Mouse (Mus musculus) spleen, postnatal 36 days (tissue): ENCODE measurements around the gene Dennd2a.

Experiments used
- DNase-seq, 2 experiments: peaks; one replicate each; pipeline ENCODE4 v3.0.0; 2022; ENCODE audit warnings: low spot score in 2 of 2, mixed read lengths in 1 of 2

Dennd2a gene

DNA sequence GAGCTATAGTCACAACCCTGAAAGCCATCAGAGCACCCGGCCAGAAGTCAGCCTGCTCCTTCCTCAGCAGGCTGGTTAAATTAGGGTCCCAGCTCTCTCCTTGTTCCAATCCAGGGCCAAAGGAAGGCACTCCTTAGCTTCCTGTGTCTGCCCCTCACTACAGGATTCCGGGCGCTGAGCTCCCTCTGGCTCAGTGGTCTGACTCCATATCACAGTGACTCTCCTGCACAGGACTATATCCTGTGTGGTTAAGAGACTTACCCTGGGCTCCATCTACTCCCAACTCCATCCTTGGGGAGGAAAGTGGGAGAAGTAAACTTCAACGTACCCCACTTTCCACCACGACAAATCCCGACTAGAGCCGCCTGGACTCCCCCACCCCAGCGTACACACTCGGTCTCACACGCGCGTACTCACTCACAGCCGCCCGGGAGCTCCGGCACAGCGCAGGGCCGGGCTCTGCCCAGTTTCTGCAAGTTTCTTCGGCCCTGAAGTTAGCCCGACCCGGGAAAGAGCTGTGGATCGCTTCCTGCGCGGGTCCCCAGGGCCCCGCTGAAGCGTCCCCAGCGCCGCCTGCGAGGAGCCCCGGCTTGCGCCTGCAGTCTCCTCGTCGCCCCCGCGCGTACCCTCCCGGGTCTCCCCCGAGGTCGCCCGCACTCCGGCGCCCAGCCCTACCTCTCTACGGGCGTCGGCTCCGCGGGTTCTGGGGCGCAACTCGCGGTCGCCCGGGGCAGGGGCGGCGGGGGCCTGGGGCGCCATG is 587 bp downstream of the Dennd2a start:
- DNase-seq = no peak

DNA sequence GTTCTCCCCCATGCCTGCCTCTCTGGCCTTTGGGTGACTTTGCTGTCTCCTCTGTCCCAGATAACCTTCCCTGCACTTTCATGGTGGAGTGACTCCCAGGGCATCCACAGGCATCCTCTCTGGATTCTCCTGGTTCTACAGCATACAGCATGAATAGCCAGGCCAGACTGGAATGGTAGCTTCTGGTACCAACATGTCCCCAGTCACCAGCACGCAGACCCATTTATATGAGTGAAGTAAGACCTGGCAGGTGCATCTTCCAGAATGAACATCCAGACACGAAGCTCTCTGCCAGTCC is 2.1 kb downstream of the Dennd2a start:
- no peak for DNase-seq

DNA sequence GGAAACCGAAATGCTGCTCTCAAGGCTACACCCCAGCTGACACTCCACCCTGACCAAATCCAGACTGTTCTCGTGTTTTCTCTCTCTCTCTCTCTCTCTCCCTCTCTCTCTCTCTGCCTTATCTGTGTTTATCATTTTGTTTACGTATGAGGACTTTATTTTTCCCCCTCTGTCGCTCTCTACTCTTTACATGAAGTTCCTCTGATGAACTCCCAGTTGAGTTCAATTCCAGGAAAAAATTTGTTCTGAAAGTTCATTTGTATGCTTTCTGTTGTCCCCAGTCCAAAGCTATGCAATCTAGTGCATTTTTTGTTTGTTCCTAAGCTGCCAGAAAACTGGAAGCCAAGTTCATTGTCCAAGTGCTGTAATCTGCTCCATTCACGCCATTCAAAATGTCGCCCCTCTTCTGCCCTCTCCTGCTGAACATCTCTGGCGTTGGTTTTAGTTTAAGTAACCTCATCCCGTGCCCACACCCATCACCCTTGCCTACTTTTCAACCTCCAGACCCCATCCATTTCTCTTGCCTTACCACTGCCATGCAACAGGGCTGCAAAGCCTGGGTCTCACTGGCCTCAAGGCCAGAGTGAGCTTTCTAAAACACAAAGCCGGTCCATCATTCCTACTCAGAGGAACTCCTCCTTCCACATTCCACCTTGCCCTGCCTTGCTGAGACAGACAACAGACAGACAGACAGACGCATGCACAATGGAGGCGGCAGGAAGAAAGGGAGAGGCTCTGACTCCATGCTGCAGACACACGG is 2.6 kb downstream of the Dennd2a start:
- DNase-seq = no peak

DNA sequence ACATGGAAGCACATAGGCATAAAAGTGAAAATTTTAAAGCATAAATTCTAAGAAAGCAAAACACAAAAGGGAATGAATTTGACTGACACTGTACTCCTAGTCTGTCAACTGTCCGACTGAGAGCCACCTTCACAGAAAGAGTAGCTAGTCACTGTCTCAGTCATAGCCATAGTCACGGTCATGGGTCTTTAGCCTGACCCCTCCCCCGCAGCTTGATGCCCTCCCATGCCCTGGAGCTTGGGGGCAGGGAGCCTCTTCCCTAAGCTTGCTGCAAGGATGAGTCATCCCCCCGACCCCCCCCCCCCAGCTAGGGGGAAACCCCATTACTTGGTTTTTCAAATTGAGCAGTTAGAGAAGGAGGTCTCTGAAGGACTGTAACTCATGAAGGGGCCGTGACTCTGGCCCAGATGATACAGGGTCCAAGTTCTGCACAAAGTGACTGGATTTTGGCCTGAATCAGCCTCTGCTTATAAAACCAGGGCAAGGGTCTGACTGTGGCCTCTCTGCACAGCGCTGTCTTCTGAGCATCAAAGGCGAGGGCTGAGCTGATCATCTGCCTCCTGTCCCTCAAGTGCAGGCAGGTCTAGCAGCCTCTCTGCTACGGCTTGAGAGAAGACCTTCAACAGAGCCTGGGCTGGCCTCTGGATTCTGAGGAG is 5.6 kb downstream of the Dennd2a start:
- DNase-seq = no peak

DNA sequence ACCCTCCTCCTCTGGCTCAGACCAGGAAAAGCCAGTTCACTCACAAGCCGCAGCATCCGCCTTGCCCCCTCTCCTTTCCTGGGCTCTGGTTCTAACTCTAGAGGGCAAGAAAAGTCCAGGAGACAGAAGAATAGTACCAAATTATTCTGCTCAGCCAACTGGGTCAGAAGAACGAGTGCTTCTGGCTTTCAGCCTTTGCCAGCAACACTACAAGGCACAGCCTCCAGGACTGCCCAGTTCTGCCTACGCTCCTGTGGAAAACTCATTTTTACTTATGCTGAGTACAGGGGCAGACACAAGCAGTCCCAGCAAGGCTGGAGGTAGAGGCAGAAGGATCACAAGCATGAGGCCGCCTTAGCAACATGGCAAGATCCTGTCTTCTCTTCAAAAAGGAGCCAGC is 9.6 kb downstream of the Dennd2a start:
- DNase-seq = no peak

DNA sequence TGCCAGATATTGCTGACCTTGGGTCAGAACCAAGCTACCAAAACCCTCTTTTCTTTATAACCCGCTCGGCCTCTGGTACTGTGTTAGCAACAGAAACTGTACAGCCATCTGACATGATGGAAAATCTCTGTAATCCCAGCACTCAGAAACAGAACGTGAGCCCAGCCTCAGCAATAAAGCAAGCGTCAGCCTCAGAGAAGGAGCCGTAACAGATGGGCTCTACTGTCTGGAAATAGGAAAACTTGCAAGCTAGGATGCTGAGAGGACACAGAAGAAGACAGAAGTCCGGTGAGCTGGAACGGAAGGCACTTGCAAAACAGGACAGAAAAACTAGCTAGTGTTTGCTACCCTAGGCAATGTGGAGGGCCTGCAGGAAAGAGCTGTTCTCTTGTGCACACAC is 12.2 kb downstream of the Dennd2a start:
- no peak for DNase-seq

DNA sequence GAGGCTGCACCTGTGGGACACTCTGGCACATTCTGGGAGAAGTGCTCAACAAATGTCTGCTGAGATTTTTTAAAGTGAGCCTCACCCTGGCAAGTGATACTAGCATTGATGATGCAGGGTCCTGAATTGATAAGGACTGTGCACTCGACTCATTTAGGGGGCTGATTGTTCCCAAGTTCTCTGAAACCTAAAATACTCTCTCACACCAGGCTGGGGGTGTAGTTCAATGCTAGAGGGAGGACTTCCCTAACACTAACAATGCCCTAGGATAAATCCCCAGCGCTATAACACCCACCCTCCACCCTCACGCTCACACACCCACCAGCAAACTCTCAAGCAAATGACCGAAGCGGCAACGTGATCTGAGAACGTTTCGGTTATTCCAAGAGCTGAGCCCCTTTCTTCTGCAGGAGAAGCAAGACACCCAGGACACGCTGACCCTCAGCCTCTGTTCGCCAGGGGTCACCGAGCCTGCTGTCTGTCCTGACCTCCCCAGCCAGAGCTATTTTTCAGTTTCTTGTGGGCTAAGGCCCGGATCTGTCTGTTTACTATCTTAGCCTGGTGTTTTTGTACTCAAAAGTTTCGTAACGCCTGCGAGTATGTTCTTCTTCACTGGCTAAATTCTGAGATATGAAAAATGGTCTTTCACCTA is 13.8 kb downstream of the Dennd2a start:
- DNase-seq = no peak

DNA sequence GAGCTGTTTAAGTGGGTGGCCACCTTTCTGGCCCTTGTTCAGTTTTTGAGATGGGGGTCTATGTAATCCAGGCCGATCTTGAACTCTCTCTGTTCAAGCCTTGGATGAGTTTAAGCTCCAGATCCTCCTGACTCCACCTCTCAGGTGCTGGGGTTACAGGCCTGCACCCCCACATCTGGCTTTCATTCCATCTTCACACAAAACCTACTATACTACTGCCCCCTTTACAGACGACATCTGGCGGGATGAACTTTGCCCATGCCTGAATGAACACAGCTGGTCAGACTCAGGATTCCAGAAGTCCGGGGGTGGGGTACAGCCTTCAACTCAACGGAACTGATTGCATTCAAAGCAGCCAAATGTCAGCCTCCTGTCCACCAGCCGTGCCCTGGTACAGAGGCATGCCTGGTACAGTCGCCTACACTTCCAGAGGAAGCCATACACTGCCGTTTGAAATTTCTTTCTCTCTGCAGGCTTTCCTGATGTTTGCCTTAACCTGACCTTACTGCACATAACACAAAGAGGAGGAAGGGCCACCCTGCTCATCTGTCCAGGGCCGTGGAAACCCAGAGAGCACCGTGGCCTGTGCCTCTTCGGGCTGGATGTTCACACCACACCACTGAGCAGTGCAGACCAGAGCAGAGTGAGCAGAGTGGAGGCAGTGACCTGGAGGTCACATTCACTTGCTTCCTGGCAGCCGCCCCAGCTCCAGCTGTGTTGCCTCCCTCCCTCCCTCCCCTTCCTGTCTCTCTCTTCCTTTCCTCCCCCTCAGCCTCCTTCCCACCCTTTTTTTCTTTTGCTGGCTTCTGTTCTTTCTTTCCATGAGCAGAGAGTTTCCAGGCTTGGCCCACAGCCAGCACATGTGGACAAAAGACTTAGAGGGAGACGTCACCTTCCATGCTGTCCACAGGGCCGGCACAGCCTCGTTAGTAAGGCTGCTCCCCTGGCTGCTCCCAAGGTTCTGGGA is 14.8 kb downstream of the Dennd2a start:
- peak in 1 of 2 experiments; percentile 23 for DNase-seq

DNA sequence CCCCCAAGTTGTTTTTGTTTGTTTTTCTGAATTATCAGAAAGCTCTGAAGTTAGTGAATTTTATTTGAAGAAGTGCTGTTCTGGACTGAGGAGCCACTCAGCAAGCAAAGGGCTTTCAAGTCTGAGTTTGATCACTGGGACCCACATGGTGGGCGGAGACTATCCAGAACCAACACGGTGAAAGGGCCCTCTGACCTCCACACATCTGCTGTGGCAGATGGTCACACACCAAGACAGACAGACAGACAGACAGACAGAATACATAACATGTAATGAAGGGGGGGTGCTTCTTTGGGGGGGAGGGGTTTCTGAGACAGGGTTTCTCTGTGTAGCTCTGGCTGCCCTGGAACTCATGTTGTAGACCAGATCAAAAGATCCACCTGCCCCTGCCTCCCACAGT is 17.1 kb downstream of the Dennd2a start:
- no peak for DNase-seq

DNA sequence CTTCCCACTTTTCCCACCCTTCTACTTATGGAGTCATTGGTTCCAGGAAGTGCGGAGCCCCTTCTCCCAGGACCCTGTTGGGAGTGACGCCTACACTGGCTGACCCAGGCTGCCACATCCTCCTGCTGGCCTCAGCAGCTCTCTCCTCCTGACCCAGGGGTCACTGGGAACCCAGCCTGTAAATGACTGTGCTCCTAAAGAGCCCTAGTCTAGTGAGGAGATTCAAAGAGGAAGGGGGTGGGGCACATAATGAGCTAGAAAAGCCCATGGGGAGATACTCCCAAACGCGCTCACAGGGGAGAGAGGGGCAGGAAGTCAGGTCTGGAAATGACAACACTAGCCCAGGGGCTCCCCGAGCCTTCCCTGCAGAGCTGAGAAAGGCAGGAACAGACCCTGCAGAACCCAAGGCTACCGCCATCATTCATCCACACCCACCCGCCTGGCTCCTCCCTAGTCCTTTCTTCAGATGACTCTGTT is 17.9 kb downstream of the Dennd2a start:
- peak in 1 of 2 experiments; percentile 40 for DNase-seq

DNA sequence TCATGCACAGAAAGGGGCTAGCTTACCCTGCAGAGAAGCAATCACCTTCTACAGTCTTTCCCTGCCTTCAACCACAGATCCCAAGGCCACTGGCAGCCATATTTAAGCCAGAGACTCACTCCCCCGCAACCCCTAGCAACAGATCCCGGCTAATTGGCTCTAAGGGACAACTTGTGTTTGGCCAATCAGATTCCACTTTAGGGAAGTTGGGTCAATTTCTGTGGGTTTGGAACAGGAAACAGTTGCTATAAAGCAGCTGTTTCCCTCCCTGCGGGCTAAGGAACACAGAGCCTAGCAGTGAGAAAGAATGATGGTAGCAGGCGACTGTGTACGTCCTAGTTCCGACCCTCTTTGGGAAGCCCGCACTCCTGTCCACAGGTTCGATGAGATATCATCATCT is 19.4 kb downstream of the Dennd2a start:
- DNase-seq = no peak

DNA sequence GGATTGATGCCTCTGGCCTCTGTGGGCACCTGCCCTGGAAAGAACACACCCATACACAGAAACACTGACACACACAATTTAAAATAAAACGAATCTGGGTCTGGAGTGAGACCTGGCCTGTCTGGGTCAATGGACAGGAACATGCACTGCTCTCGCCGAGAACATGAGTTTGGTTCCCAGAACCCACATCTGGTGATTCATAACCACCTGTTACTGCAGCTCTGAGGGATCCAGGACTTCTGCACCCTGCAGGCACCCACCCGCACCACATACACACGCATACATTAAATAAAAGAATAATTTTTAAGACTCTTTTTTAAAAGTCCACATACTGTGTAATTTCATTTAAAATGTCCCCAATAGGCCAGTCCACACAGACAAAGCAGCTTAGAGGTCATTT is 20.4 kb downstream of the Dennd2a start:
- DNase-seq = no peak

DNA sequence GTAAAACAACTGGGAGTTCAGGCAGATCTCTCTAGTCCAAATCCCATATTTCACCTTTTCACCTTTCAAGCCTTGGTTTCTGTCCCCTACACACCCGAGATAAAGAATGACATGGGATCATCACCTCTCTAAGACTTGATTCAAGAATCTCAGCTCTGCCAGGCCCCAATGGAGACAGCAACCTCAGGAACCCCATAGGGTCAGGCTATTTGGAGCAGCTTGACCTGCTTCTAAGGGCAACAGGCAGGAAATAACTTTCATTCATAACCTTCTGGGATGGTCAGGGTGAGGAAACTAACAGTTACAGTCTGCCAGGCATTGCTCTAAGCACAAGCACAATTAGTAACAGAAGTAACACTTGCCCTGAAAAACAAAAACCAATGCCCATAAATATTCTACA is 21.0 kb downstream of the Dennd2a start:
- no peak for DNase-seq

DNA sequence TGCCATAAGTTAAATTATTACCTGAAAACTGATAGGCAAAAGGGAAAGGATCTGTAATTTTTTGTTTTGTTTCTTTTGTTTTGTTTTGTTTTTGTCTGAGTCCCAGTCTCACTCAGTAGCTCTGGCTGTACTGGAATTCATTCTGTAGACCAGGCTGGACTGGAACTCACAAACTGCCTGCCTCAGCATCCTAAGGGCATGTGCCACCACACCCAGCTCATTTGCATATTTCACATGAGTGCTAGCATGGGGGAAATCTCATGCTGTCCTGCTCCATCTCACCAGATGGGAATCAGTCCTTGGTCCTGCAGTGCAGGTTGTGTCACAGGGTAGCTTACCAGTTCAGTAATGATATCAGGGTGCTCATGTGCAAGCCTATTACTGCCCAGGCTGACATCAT is 22.7 kb downstream of the Dennd2a start:
- no peak for DNase-seq

DNA sequence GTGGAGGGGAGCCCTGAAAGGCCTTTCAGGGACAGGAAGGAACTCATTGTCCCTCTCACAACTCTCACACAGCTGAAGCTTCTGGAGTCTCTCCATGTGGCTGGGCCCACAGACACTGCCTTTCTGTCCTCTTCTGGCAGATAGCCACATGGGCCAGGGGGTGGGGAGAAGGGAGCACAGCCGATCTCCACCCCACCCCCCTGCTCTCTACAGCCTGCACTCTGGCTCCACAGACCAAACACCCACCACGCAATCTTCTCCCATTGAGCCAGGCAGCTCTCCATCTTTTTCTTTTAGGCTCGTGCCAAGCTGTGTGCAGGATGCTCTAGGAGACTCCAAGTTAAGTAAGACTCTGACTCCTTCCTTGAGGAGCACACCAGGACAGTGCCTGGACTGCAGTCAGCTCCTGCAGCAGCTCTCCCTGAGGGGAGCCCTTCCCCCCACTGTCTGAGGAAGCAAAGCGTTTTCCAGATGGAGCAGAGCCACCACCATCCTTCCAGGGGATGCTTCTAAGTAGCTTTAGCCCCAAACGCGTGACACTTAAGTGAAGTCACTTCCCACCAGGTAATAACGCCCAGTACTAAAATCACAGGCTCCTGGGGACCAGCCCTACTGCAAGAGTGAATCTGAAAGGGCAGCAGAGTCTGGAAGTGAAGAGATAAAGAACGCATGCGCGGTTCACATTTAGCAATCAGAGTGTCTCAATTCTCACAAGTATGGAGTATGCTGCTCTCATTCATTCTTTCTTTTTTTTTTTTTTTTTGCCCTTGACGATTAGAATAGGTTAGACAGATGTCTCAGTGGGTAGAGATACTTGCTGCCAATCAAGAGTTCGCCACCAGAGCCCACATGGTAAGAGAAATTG is 28.8 kb downstream of the Dennd2a start:
- DNase-seq = no peak

DNA sequence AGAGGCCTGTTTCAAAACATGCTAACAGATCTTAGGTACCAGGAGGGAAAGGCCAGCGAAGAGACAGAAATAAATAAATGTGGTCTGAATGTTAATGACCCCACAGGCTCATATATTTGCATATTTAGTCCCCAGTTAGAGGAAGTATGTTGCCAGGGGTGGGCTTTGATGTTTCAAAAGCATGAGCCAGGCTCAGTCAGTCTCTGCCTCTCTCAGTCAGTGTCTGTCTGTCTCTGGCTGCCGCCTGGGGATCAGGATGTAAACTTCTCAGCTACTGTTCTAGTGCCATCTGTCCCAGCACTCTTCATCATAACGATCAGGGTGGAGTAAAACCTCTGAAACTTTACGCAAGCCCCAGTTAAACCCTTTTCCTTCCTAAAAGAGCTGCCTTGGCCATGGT is 29.9 kb downstream of the Dennd2a start:
- DNase-seq = peak in 1 of 2 experiments; percentile 33

DNA sequence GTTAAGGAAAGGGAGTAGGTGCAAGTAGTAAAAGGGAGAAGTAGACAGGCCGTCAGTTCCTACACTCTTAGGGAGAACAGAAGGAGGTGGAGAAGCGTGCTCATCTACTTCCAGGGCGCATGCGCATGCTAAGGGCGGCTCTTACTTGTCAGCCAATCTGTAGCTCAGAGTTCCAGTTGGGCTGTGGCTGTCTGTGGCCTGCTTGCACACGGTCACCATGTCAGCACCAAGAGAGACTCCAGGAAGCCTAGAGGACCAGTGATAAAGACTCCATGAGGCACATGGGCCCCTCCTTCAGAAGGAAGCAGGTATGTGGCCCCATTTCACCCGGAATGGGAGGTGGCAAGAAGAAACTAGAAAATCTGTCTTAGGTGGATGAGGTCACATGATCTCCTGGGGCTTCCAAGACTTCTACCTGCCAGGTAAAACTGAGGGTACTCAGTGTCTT is 30.3 kb downstream of the Dennd2a start:
- no peak for DNase-seq

DNA sequence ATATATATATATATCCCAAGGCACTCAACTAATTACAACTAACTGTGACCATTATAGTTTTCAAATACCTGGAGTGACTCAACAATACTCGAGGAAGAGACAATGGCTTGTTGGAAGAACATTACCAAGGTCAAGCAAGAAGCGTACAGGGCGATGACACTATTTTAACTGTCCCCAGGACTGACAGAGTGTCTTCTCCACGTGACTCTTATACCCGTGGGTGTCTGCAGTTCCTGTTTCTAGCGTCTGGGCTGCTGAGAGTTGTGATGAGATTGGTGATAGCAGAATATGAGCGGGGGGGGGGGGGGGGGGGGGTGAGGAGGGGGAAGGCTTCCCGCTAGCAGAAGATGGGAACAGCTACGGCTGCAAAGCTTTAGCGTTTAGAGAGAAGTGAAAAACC is 30.9 kb downstream of the Dennd2a start:
- DNase-seq = peak; percentile 53 to 56

DNA sequence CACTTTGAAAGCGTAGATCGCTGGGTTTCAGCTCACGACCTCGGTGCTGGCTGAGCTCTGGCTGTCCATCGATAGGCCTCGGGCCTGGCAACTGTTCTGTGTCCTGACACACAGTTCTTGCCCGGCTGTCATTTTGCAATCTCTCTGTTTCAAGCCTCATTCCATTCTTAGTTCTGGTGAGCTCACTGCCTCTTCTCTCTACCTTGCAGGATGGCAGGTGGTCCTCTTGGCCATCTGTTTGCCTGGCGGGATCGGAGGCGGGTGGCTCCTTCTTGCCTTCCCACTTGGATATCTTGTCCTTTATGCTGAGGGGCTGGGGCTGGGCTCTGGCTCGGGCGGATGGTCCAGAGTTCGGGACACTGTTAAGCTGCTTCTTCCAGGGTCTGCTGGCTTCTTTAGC is 34.5 kb downstream of the Dennd2a start:
- DNase-seq = no peak

DNA sequence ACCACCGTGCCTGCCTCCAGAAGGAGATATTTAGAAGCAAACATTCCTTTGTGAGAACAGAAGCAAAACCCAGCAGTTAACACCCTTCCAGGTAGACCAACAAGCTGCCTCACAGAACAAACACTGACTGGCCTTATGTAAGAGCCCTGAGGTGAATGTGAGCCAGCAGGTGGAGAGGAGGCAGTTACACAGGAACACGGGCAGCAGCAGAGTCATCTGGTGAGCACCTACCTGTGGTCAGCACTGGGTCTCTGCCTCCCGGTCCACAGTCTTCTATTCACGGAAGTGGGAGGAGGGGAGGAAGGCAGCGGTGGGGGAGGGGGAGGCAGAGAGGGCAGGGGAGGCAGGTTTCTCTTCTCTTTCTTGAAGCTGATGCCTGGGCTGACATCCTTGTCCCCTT is 35.2 kb downstream of the Dennd2a start:
- DNase-seq = no peak
